25 mouse cellular contexts compared by ENCODE assay signal in genomic region chr19:60455791-60456190, GRCm38 (mm10). TPM values are rescaled to one million over a fixed set of nuclear protein-coding genes. Genes with fewer than 3 reads are reported as not detected.
A peak's percentile ranks its signal among the peaks of the same experiment; 100 is the strongest.
DNase-seq lines count a peak whose midpoint lies in the region; ATAC-seq and TF ChIP-seq lines count a peak whose summit lies in the region.
"Had no signal": no experiment of that assay in that cellular context is flagged by ENCODE, and none has a peak within 500 bp of the region (broad histone marks: within the 10 kb centered on the region; RNA-seq: fewer than 3 reads in every experiment).

No protein-coding gene starts in this region.

- no peak for TF ChIP-seq CTCF in heart, adult 2 months (IDR thresholded peaks at IDR 0.05)
- no peak for TF ChIP-seq CTCF in MEL (IDR thresholded peaks at IDR 0.05 in 2 of 3, conservative IDR thresholded peaks at IDR 0.05 in 1 of 3; ENCODE audit: control insufficient read depth in 1 of 3, insufficient read depth in 1 of 3, low read depth in 2 of 3, low read length in 3 of 3, poor library complexity in 1 of 3, severe bottlenecking in 1 of 3)

- WGBS in heart, adult 2 months, result 74% methylated on average over 1 of the region's 1 CpGs
- 82% methylated on average over 1 of the region's 1 CpGs for WGBS in forebrain, embryonic 14.5 days

- H3K9ac ChIP-seq in heart, adult 2 months (ENCODE audit: low read depth, low read length), result no peak overlapping the region
- H3K9ac ChIP-seq in MEL (ENCODE audit: control insufficient read depth, low read depth, low read length, poor library complexity, severe bottlenecking), result no peak overlapping the region
- H3K9ac ChIP-seq in forebrain, embryonic 14.5 days (ENCODE audit: low read length), result no peak overlapping the region
- H3K9ac ChIP-seq: embryonic facial prominence, embryonic 12.5 days; forebrain, embryonic 13.5 days had no signal

- ATAC-seq in forebrain, embryonic 14.5 days, result no peak
- ATAC-seq: CD4-positive, CD25-positive, alpha-beta regulatory T cell, adult 4 months; forebrain, embryonic 13.5 days; forebrain, embryonic 16.5 days had no signal

- H3K36me3 ChIP-seq in heart, adult 2 months (ENCODE audit: control insufficient read depth, insufficient read depth, low read length), result no peaks in the 10 kb centered on the region
- no peaks in the 10 kb centered on the region for H3K36me3 ChIP-seq in MEL (ENCODE audit: control insufficient read depth in 1 of 2, insufficient read depth in 2 of 2, low read length in 2 of 2)
- no peaks in the 10 kb centered on the region for H3K36me3 ChIP-seq in forebrain, embryonic 14.5 days (ENCODE audit: control insufficient read depth, insufficient read depth, low read length)
- H3K36me3 ChIP-seq: embryonic facial prominence, embryonic 10.5 days; embryonic facial prominence, embryonic 12.5 days; G1E had no signal

- no peaks in the 10 kb centered on the region for H3K9me3 ChIP-seq in MEL (replicated peaks; ENCODE audit: insufficient read depth, low read length)
- no peaks in the 10 kb centered on the region for H3K9me3 ChIP-seq in forebrain, embryonic 14.5 days (replicated peaks; ENCODE audit: control insufficient read depth, low read length)
- H3K9me3 ChIP-seq: embryonic facial prominence, embryonic 10.5 days; embryonic facial prominence, embryonic 12.5 days; forebrain, embryonic 13.5 days; G1E had no signal

- no peak for TF ChIP-seq POLR2A in heart, adult 2 months (IDR thresholded peaks at IDR 0.05; ENCODE audit: insufficient read depth, low read depth, low read length)
- no peak for TF ChIP-seq POLR2A in MEL (IDR thresholded peaks at IDR 0.05; ENCODE audit: control insufficient read depth in 1 of 2, insufficient read depth in 1 of 2, low read depth in 1 of 2, low read length in 2 of 2, poor library complexity in 1 of 2)

- intact Hi-C loops in heart, adult 2 months (cut with DNase I), result no loop called here

- DNase-seq in heart, adult 11 months, result peak; percentile 4
- no peak for DNase-seq in heart, adult 2 months
- DNase-seq in MEL (ENCODE audit: low read depth, low spot score), result no peak
- DNase-seq in ZHBTc4 (ENCODE audit: low read depth, low spot score), result peak; percentile 8
- DNase-seq in c-Kit-positive CD71-positive TER-119-positive erythroid progenitor cells, embryonic 14.5 days (ENCODE audit: low spot score), result no peak
- DNase-seq in forebrain, embryonic 14.5 days (ENCODE audit: low spot score), result no peak
- DNase-seq in testis, postnatal 14 days (ENCODE audit: low spot score), result no peak
- DNase-seq: adrenal gland, adult 2 months; adrenal gland, postnatal 10 days; adrenal gland, postnatal 25 days; B cell, adult 2 months; cerebellum, adult 11-12 months; cerebellum, adult 2 months; cerebellum, adult 9-10 months; cerebellum, postnatal 10 days; cerebellum, postnatal 25 days had no signal

- no peak for TF ChIP-seq RAD21 in MEL (IDR thresholded peaks at IDR 0.05; ENCODE audit: low read depth, low read length)

- H3K4me2 ChIP-seq in forebrain, embryonic 14.5 days (ENCODE audit: low read length), result no peak overlapping the region
- H3K4me2 ChIP-seq: embryonic facial prominence, embryonic 12.5 days; forebrain, embryonic 13.5 days had no signal

- no peaks in the 10 kb centered on the region for H3K79me2 ChIP-seq in heart, adult 2 months (replicated peaks; ENCODE audit: control insufficient read depth, insufficient read depth, low read length)
- no peaks in the 10 kb centered on the region for H3K79me2 ChIP-seq in MEL (ENCODE audit: control insufficient read depth, insufficient read depth, low read length, poor library complexity)

- H3K27ac ChIP-seq in heart, adult 2 months, result no peak overlapping the region
- no peak overlapping the region for H3K27ac ChIP-seq in MEL (ENCODE audit: control insufficient read depth, low read depth, low read length)
- no peak overlapping the region for H3K27ac ChIP-seq in forebrain, embryonic 14.5 days (ENCODE audit: low read depth, low read length)
- H3K27ac ChIP-seq: embryonic facial prominence, embryonic 10.5 days; embryonic facial prominence, embryonic 12.5 days; forebrain, embryonic 13.5 days had no signal

- no peak overlapping the region for H3K4me3 ChIP-seq in heart, adult 2 months
- no peak overlapping the region for H3K4me3 ChIP-seq in MEL (ENCODE audit: control insufficient read depth in 1 of 2, insufficient read depth in 1 of 2, low read depth in 2 of 2, low read length in 2 of 2)
- H3K4me3 ChIP-seq in forebrain, embryonic 14.5 days (ENCODE audit: low read depth, low read length), result no peak overlapping the region
- H3K4me3 ChIP-seq: embryonic facial prominence, embryonic 10.5 days; embryonic facial prominence, embryonic 12.5 days; forebrain, embryonic 13.5 days had no signal

- no peaks in the 10 kb centered on the region for H3K4me1 ChIP-seq in heart, adult 2 months (ENCODE audit: control insufficient read depth, insufficient read depth, low read length)
- no peaks in the 10 kb centered on the region for H3K4me1 ChIP-seq in MEL (ENCODE audit: control insufficient read depth in 1 of 2, insufficient read depth in 2 of 2, low read length in 2 of 2)
- H3K4me1 ChIP-seq in forebrain, embryonic 14.5 days (ENCODE audit: control insufficient read depth, insufficient read depth, low read length), result no peaks in the 10 kb centered on the region
- H3K4me1 ChIP-seq: embryonic facial prominence, embryonic 10.5 days; embryonic facial prominence, embryonic 12.5 days had no signal

- no peak for TF ChIP-seq EP300 in heart, adult 2 months (IDR thresholded peaks at IDR 0.05; ENCODE audit: insufficient read depth, low read depth, low read length)
- no peak for TF ChIP-seq EP300 in MEL (IDR thresholded peaks at IDR 0.05; ENCODE audit: low read depth in 1 of 2, low read length in 2 of 2)

- H3K27me3 ChIP-seq in heart, adult 2 months (ENCODE audit: control insufficient read depth, insufficient read depth, low read length), result no peaks in the 10 kb centered on the region
- H3K27me3 ChIP-seq in MEL (ENCODE audit: control insufficient read depth in 1 of 2, insufficient read depth in 2 of 2, low read length in 2 of 2), result peaks cover 6 to 10% of the 10 kb centered on the region in 2 experiments
- peaks cover 10% of the 10 kb centered on the region for H3K27me3 ChIP-seq in forebrain, embryonic 14.5 days (replicated peaks; ENCODE audit: control insufficient read depth, insufficient read depth, low read length)
- H3K27me3 ChIP-seq: embryonic facial prominence, embryonic 12.5 days had no signal

TF ChIP-seq in MEL, 35 proteins besides CTCF, POLR2A, EP300 and RAD21:
- TF ChIP-seq ZNF384 (IDR thresholded peaks at IDR 0.05; ENCODE audit: low read depth, low read length) (peak; percentile 61), TBP (IDR thresholded peaks at IDR 0.05; ENCODE audit: low read depth, low read length) (no peak)

RNA-seq across cellular contexts. Expression of gene Prlhr, which starts 12.3 kb away (rescaled TPM):
- not detected for total RNA-seq in heart, adult 2 months (2021)
- polyA plus RNA-seq in heart, adult 2 months (2012; rRNA removed), result 0.09 TPM in 1 of 2 replicates, not detected in the other
- total RNA-seq in MEL (2012; rRNA removed), result not detected in 2 replicates
- polyA plus RNA-seq in MEL (2012; ENCODE audit: insufficient read depth in 1 of 2, insufficient read length in 2 of 2, low read depth in 1 of 2, low replicate concordance in 2 of 2, missing spikeins in 1 of 2), result not detected
- 0.10 and 0.22 TPM in 2 replicates for polyA plus RNA-seq in forebrain, embryonic 14.5 days (2014; fragmentation: Nextera tagmentation; extraction: Ambion mirVana)
- polyA plus RNA-seq: CD4-positive, CD25-positive, alpha-beta regulatory T cell, adult 4 months; cortical plate, adult 2 months; embryonic facial prominence, embryonic 10.5 days; embryonic facial prominence, embryonic 12.5 days; embryonic facial prominence, embryonic 14.5 days; forebrain, embryonic 11.5 days; forebrain, embryonic 13.5 days; G1E had no signal

Comparison
In these comparisons a context has a peak if more than half of its experiments do, and no peak if none do; other contexts are left out.
1. DNase-seq: peak in heart, adult 11 months (single experiment) and ZHBTc4 (single experiment); none in heart, adult 2 months (0 of 2), MEL (single experiment), c-Kit-positive CD71-positive TER-119-positive erythroid progenitor cells, embryonic 14.5 days (single experiment), forebrain, embryonic 14.5 days (single experiment) and testis, postnatal 14 days (single experiment).